Mouse (Mus musculus) kidney, postnatal 0 days (tissue): Measurements from ENCODE around the gene Ccdc34. TPM values are rescaled to one million over a fixed set of nuclear protein-coding genes. Genes with fewer than 3 reads are reported as not detected.

Experiments
- ATAC-seq: fragments of 200-750 bp; cut with Nextera tagmentation; replicated peaks from 2 replicates; pipeline ENCODE4 v1.8.0; 2017; ENCODE audit warnings: low read depth, moderate number of reproducible peaks, moderate TSS enrichment, moderate library complexity; ENCODE audit not compliant: low FRiP score
- DNase-seq: peaks from one replicate; pipeline ENCODE4 v3.0.0-alpha.2; 2016; ENCODE audit warnings: low spot score
- H3K27ac ChIP-seq: fragments of 300-500 bp; sonication (generic); 2 replicates; pipeline ENCODE4 v1.5.1; 2014; ENCODE audit warnings: mild to moderate bottlenecking
- H3K27me3 ChIP-seq: fragments of 300-500 bp; sonication (generic); 2 replicates; pipeline ENCODE4 v1.6.1; 2014; ENCODE audit warnings: low read length, mixed read lengths; ENCODE audit not compliant: insufficient read depth
- H3K36me3 ChIP-seq: fragments of 300-500 bp; sonication (generic); 2 replicates; pipeline ENCODE4 v1.6.1; 2014; ENCODE audit warnings: low read length, mixed read lengths; ENCODE audit not compliant: insufficient read depth
- H3K4me1 ChIP-seq: fragments of 300-500 bp; sonication (generic); replicated peaks from 2 replicates; pipeline ENCODE4 v1.6.1; 2014; ENCODE audit warnings: antibody characterized with exemption, low read length, mixed read lengths; ENCODE audit not compliant: insufficient read depth
- H3K4me2 ChIP-seq: fragments of 300-500 bp; sonication (generic); 2 replicates; pipeline ENCODE4 v1.6.1; 2014; ENCODE audit warnings: mild to moderate bottlenecking, low read length, moderate library complexity, mixed read lengths
- H3K4me3 ChIP-seq: fragments of 300-500 bp; sonication (generic); replicated peaks from 2 replicates; pipeline ENCODE4 v1.5.1; 2014; ENCODE audit warnings: low read depth, low read length
- H3K9ac ChIP-seq: fragments of 300-500 bp; sonication (generic); 2 replicates; pipeline ENCODE4 v1.6.1; 2014; ENCODE audit warnings: low read depth, low read length
- H3K9me3 ChIP-seq: fragments of 300-500 bp; sonication (generic); replicated peaks from 2 replicates; pipeline ENCODE4 v1.6.1; 2016; ENCODE audit warnings: low read length, inconsistent platforms, mixed read lengths
- CTCF ChIP-seq: IDR thresholded peaks from 2 replicates; pipeline ENCODE4 v1.5.1; 2016; ENCODE audit warnings: antibody characterized with exemption, low read depth, mild to moderate bottlenecking, moderate library complexity
- WGBS: fragments of 180-500 bp; shearing (Covaris S2); extraction: QIAGEN DNeasy Blood & Tissue Kit; methylation state at CpG from one replicate; pipeline ENCODE4 v1.1.7; 2014; 5-methylcytosine and 5-hydroxymethylcytosine counted together
- polyA plus RNA-seq: library from polyadenylated mRNA; unstranded; fragments of >200 nt; fragmentation: Nextera tagmentation; extraction: Ambion mirVana; gene quantifications from 2 replicates; pipeline ENCODE4 v1.2.1, GENCODE M21; 2015

Ccdc34 gene
- polyA plus RNA-seq, 1 experiment from 2014 or later = 42.7 TPM

DNA sequence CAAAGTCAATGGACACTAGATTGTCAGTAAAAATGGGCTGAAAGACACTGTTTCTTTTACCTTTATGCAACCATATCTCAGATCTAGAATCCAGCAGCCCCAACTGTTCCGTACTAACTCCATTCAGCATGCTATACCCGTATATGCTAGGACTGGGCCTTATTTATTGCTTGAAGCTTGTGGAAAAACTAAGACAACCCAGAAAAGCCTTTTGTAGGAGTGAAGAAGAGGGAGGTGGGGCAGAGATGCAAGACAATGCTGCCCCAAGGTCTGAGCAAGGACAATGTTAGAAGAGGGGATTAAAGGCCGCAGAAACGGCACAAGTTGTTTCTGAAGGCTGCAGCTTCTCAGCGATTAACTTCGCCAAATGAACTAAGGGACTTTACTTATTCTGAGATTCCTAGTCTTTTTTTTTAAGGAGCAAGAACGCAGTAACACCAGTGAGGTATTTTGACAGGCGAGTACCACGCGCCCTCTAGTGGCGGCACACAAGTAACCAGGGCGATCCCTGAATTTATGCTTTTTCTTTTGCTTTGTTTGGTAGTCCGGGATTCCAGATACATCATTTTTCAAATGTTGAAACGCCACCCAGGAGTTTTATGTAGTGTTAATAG is 187.2 kb downstream of the Ccdc34 start:
- H3K4me3 ChIP-seq = no peak overlapping the region
- peak overlapping the region; percentile 62; the same call in 1 of the 2 replicates for H3K27ac ChIP-seq
- H3K27me3 ChIP-seq = no peaks in the 10 kb centered on the region

DNA sequence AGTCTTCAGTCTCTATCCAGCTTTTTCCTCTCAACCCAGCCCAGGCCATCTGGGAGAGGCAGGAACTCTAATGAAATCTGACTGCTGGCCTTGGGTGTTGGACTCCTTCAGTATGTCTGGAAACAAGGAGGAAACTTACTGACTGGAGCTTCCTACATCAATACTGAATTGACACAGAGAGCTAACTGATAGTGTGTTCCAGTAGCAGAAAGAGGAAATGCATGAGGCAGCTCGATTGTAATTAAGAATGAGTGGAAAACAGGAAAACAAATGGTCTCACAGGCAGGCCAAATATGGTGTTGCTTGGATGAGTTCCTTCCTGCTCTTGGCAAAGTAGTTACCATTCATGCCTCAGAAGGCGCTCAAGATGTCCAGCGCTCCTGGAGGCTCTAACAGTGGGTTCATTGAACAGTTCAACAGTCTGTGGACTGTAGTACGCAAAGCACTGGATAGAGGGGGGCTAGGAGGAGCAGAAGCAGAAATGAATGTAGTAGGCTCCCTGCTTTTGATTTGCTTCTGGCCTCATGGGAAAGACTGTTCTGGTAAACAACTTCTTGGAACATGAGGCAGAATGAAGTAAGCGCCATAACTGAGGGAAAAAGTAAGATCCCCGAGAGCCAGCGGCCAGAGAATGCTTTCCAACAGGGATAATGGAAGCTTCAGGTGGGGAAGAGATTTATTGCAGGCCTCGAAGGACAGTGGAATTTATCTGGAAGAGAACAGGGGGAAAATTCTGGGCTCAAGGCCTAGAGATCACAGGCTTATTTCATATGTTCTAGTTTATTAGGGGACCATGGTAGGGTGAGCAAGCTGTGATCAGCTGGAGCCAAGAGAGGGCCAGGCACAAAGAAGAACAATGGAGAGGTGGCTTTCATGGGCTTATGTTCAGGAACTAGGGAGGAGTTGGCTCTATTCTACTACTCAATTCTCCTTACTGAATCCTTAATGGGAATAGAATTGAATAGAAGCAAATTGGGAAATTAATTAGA is 193.2 kb downstream of the Ccdc34 start:
- no peak overlapping the region for H3K4me2 ChIP-seq
- H3K27ac ChIP-seq = peak overlapping the region; percentile 31
- H3K9ac ChIP-seq = no peak overlapping the region
- TF ChIP-seq CTCF = no peak; the same call in 1 of the 2 replicates
- H3K4me3 ChIP-seq = no peak overlapping the region
- no peaks in the 10 kb centered on the region for H3K36me3 ChIP-seq
- 57% methylated on average over 8 of the region's 8 CpGs for whole genome bisulfite sequencing
- no peaks in the 10 kb centered on the region for H3K9me3 ChIP-seq
- no peak for ATAC-seq
- DNase-seq = peak; percentile 70
- H3K27me3 ChIP-seq = no peaks in the 10 kb centered on the region
- H3K4me1 ChIP-seq = peaks cover 13% of the 10 kb centered on the region; the same call in 1 of the 2 replicates

More for the DNA sequence above, 187.2 kb downstream of the Ccdc34 start:
- Histone ChIP-seq H3K9me3 (no peaks in the 10 kb centered on the region), H3K4me1 (0 out of 2 replicates have a peak, but pooled peaks cover 3% of the 10 kb centered on the region), H3K4me2 (peak overlapping the region; percentile 32; the same call in 1 of the 2 replicates), H3K9ac (no peak overlapping the region), H3K36me3 (no peaks in the 10 kb centered on the region)
- TF ChIP-seq CTCF = peak; percentile 98
- DNase-seq (peak; percentile 95), ATAC-seq (no peak; the same call in 1 of the 2 replicates)
- 7% methylated on average over 14 of the region's 14 CpGs for WGBS

DNA sequence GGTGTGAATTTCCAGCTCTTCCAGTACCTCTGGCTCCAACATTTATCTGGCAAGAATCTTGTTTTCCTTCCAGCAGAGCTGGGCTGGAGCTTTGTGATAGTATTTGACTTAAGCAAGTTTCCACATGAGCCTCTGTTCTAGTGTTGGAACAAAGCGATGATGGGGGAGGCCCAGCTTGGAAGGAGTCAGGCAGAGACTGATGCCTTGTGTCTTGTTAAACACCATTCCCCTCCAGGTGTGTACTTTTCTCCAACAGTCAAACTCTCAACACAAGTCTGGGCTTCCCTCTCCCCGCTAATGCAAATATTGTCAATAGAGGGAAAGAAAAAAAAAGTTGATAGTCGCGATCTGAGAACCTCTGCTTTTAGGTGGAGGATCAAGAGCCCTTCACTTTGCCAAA is 196.7 kb downstream of the Ccdc34 start:
- 69% methylated on average over 4 of the region's 4 CpGs for WGBS
- peak overlapping the region; percentile 66 for H3K27ac ChIP-seq

DNA sequence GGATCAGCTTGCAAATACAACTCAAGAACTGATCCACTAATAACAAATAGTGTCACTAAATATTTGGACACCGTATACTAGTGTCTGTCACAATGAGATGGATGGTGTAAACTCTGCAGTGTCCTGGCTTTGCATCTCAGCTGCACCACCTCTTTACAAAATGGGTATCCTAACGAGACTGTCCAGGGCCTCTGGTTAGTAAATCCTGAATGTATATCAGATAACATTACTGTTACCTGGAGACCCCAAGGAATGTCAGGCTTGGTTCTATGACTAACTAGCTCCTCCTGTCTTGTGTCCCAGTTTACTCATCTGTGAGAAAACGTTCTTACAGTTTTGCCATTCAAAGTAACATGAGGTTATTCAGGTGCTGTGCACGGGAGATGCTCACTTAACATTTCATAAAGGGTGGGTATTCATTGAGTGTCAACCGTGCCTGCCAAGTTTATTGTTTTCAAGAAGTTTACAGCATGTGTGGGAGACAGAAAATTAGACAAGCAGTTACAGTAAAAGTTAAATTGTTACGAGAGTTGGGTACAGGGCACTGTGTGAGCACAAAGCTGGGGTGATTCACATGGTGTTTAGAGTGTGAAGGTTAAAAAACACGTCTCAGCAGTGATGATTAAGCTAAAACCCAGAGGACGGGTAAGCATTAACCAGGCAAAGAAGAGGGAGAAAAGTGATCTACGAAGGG is 197.5 kb downstream of the Ccdc34 start:
- H3K9ac ChIP-seq = no peak overlapping the region
- ATAC-seq (peak; percentile 92), DNase-seq (peak; percentile 58)
- H3K36me3 ChIP-seq = no peaks in the 10 kb centered on the region
- 24% methylated on average over 9 of the region's 9 CpGs for WGBS
- TF ChIP-seq CTCF = peak; percentile 21; the same call in 1 of the 2 replicates
- peaks cover 13% of the 10 kb centered on the region; the same call in 1 of the 2 replicates for H3K4me1 ChIP-seq
- H3K27ac ChIP-seq = peak overlapping the region; percentile 66
- H3K4me3 ChIP-seq = no peak overlapping the region
- no peaks in the 10 kb centered on the region for H3K27me3 ChIP-seq
- H3K9me3 ChIP-seq = no peaks in the 10 kb centered on the region
- no peak overlapping the region for H3K4me2 ChIP-seq

More for the DNA sequence above, 196.7 kb downstream of the Ccdc34 start:
- Histone ChIP-seq H3K4me3 (no peak overlapping the region), H3K36me3 (no peaks in the 10 kb centered on the region), H3K9ac (no peak overlapping the region), H3K9me3 (no peaks in the 10 kb centered on the region), H3K27me3 (no peaks in the 10 kb centered on the region), H3K4me1 (peaks cover 13% of the 10 kb centered on the region; the same call in 1 of the 2 replicates), H3K4me2 (no peak overlapping the region)
- no peak for ATAC-seq
- no peak for TF ChIP-seq CTCF
- DNase-seq = no peak

DNA sequence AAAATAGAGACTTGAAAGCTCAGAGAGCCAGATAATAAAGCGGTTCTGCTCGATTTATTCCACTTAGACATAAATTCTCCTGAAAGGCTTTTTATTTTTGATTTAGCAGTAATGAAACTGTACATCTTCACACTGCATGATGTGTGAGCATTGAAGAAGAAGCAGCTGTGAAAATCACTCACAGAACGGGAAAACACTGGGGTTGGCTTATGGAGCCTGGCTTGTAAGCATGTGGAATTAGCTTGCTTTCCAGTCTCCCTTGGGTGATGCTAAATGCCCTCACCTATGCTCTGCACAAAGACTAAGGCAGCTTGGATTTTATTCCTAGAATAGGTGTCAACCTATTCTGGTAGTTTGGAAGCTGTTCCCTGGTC is 198.1 kb downstream of the Ccdc34 start:
- Histone ChIP-seq H3K4me2 (no peak overlapping the region), H3K27me3 (no peaks in the 10 kb centered on the region), H3K9ac (no peak overlapping the region), H3K4me1 (peaks cover 13% of the 10 kb centered on the region), H3K27ac (peak overlapping the region; percentile 66), H3K36me3 (no peaks in the 10 kb centered on the region), H3K4me3 (no peak overlapping the region), H3K9me3 (no peaks in the 10 kb centered on the region)
- ATAC-seq (peak; percentile 25; the same call in 1 of the 2 replicates), DNase-seq (no peak)
- 40% methylated on average over 3 of the region's 3 CpGs for WGBS
- TF ChIP-seq CTCF = no peak

DNA sequence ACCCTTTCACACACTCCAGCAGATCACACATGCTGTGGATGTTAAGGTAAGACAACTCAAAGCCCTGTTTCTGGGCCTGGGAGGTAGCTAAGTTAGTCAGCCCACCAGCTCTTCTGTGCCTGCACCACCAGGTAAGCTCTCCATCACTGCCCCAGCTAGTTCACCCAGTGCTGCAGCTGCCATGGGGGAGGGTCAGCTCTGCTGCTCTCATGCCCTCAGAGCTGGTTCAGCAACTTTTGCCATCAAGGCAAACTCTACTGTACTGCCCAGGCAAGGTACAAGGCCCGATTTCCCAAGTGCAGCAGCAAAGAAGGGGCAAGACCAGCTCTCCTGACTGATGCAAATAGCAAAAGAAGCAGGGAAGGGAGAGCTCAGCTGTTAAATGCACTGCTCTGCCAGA is 202.9 kb downstream of the Ccdc34 start:
- Histone ChIP-seq H3K9me3 (no peaks in the 10 kb centered on the region), H3K9ac (no peak overlapping the region), H3K27ac (no peak overlapping the region), H3K27me3 (no peaks in the 10 kb centered on the region), H3K4me2 (no peak overlapping the region), H3K4me1 (no peaks in the 10 kb centered on the region; the same call in none of the 2 replicates), H3K4me3 (no peak overlapping the region), H3K36me3 (no peaks in the 10 kb centered on the region)
- WGBS = 62% methylated on average over 1 of the region's 1 CpGs
- TF ChIP-seq CTCF = no peak
- ATAC-seq (peak; percentile 55; the same call in 1 of the 2 replicates), DNase-seq (no peak)
